Mouse (Mus musculus) limb, embryonic 11.5 days (tissue): ENCODE results near the gene Cpsf6. TPM values are rescaled to one million over a fixed set of nuclear protein-coding genes. Genes with fewer than 3 reads are reported as not detected.

Experiments
- polyA plus RNA-seq: library from polyadenylated mRNA; unstranded; fragments of >200 nt; fragmentation: Nextera tagmentation; extraction: Ambion mirVana; gene quantifications from 2 replicates; pipeline ENCODE4 v1.2.1, GENCODE M21; 2014

Cpsf6 gene
- polyA plus RNA-seq, 1 experiment from 2014 or later = 225 TPM

Other genes with a start within 250 kb of the Cpsf6 start
- 24.9 and 27.9 TPM in 2 replicates for gene Frs2, start 231.5 kb downstream of the Cpsf6 start, polyA plus RNA-seq
- gene Yeats4, start 155.5 kb downstream of the Cpsf6 start, polyA plus RNA-seq = 131 TPM in 2 replicates
- gene 9530003J23Rik, start 141.3 kb downstream of the Cpsf6 start, polyA plus RNA-seq = 0.17 and 0.23 TPM in 2 replicates
- gene Lyz2, start 97.7 kb downstream of the Cpsf6 start, polyA plus RNA-seq = 10.0 and 11.7 TPM in 2 replicates
- gene Lyz1, start 87.1 kb downstream of the Cpsf6 start, polyA plus RNA-seq = not detected in 2 replicates
- 38.3 and 45.1 TPM in 2 replicates for gene Cpm, start 249.5 kb upstream of the Cpsf6 start, polyA plus RNA-seq